8 mouse cellular contexts compared by ENCODE assay signal in the genomic region with DNA sequence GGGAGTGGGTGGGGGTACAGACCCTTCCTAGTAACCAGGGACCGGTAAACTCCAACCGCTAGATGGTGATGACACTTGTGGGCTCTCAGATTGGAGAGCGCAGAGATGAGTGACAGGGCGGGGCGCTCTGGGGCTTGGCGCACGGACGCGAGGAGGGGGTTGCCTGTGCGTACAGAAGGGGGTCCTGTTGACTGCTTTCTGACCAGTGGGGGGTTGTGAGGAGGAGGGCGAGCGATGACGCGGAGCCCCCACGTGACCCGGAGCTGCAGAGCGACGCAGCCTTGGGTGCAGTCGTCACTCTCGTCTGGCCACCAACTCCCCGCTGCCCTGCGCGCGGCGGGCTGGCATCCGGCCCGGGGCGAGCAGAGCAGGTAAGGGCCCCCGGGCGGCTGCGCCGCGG. TPM values are rescaled to one million over a fixed set of nuclear protein-coding genes. Genes with fewer than 3 reads are reported as not detected.
DNase-seq lines count a peak whose midpoint lies in the region; ATAC-seq and TF ChIP-seq lines count a peak whose summit lies in the region.

A gene (plus strand): TSS at position 253 of the 400 bp plus-strand sequence.

- TF ChIP-seq POLR2A in bone marrow, adult 2 months (IDR thresholded peaks at IDR 0.05; ENCODE audit: borderline replicate concordance, control insufficient read depth, low read depth, low read length), result no peak

- no peak for TF ChIP-seq CTCF in bone marrow, adult 2 months (IDR thresholded peaks at IDR 0.05; ENCODE audit: control insufficient read depth, insufficient read depth, low read length)

- no peak within 1 kb of the TSS for H3K27ac ChIP-seq in bone marrow, adult 2 months (ENCODE audit: control insufficient read depth, insufficient read depth, low read depth, low read length, poor library complexity)
- peak within 1 kb of the TSS; percentile 85 for H3K27ac ChIP-seq in embryonic facial prominence, embryonic 15.5 days (replicated peaks)
- H3K27ac ChIP-seq in heart, embryonic 11.5 days (ENCODE audit: low read depth, low read length), result peak within 1 kb of the TSS; percentile 92
- H3K27ac ChIP-seq in limb, embryonic 12.5 days, result peak within 1 kb of the TSS; percentile 90
- H3K27ac ChIP-seq in midbrain, embryonic 13.5 days, result peak within 1 kb of the TSS; percentile 91

- peak; percentile 72 for DNase-seq in CD4-positive, CD25-positive, alpha-beta regulatory T cell, adult 2 months (ENCODE audit: low read depth, low spot score)
- DNase-seq in kidney, adult 9 months, result peak; percentile 5
- DNase-seq in spleen, postnatal 36 days (ENCODE audit: low spot score in 2 of 2), result peak; percentile 9 to 18

- peak within 1 kb of the TSS; percentile 39 for H3K4me2 ChIP-seq in embryonic facial prominence, embryonic 15.5 days (replicated peaks)
- H3K4me2 ChIP-seq in heart, embryonic 11.5 days, result peak within 1 kb of the TSS; percentile 61
- H3K4me2 ChIP-seq in limb, embryonic 12.5 days, result peak within 1 kb of the TSS; percentile 49
- H3K4me2 ChIP-seq in midbrain, embryonic 13.5 days (replicated peaks), result peak within 1 kb of the TSS; percentile 64

- H3K9me3 ChIP-seq in embryonic facial prominence, embryonic 15.5 days (replicated peaks), result no peaks in the 10 kb centered on the region
- no peaks in the 10 kb centered on the region for H3K9me3 ChIP-seq in heart, embryonic 11.5 days (replicated peaks; ENCODE audit: control insufficient read depth, low read length)
- no peaks in the 10 kb centered on the region for H3K9me3 ChIP-seq in limb, embryonic 12.5 days
- no peaks in the 10 kb centered on the region for H3K9me3 ChIP-seq in midbrain, embryonic 13.5 days

- no peaks in the 10 kb centered on the region for H3K4me1 ChIP-seq in bone marrow, adult 2 months (ENCODE audit: control insufficient read depth, insufficient read depth, low read length)
- H3K4me1 ChIP-seq in embryonic facial prominence, embryonic 15.5 days, result no peaks in the 10 kb centered on the region
- no peaks in the 10 kb centered on the region for H3K4me1 ChIP-seq in heart, embryonic 11.5 days (ENCODE audit: control insufficient read depth, insufficient read depth, low read length)
- H3K4me1 ChIP-seq in limb, embryonic 12.5 days (replicated peaks), result 0 out of 2 replicates have a peak, but pooled peaks cover 4% of the 10 kb centered on the region
- peaks cover 31% of the 10 kb centered on the region for H3K4me1 ChIP-seq in midbrain, embryonic 13.5 days (replicated peaks)

- peak; percentile 95 for ATAC-seq in embryonic facial prominence, embryonic 15.5 days (ENCODE audit: insufficient number of reproducible peaks, low FRiP score, low TSS enrichment, low read depth)
- peak; percentile 85 for ATAC-seq in heart, embryonic 11.5 days (replicated peaks; ENCODE audit: insufficient number of reproducible peaks, low FRiP score, low TSS enrichment)
- ATAC-seq in limb, embryonic 12.5 days (ENCODE audit: insufficient number of reproducible peaks, insufficient read depth, low FRiP score, low TSS enrichment, low read depth), result peak; percentile 96
- peak; percentile 98 for ATAC-seq in midbrain, embryonic 13.5 days

- peaks cover 8% of the 10 kb centered on the region for H3K27me3 ChIP-seq in embryonic facial prominence, embryonic 15.5 days
- H3K27me3 ChIP-seq in heart, embryonic 11.5 days (ENCODE audit: control insufficient read depth, insufficient read depth, low read length), result no peaks in the 10 kb centered on the region
- peaks cover 42% of the 10 kb centered on the region for H3K27me3 ChIP-seq in limb, embryonic 12.5 days
- no peaks in the 10 kb centered on the region for H3K27me3 ChIP-seq in midbrain, embryonic 13.5 days

- peak within 1 kb of the TSS; percentile 37 for H3K9ac ChIP-seq in embryonic facial prominence, embryonic 15.5 days
- H3K9ac ChIP-seq in heart, embryonic 11.5 days (ENCODE audit: low read depth, low read length), result peak within 1 kb of the TSS; percentile 78
- H3K9ac ChIP-seq in limb, embryonic 12.5 days (replicated peaks), result peak within 1 kb of the TSS; percentile 77
- H3K9ac ChIP-seq in midbrain, embryonic 13.5 days (replicated peaks), result peak within 1 kb of the TSS; percentile 76

- peaks cover 13% of the 10 kb centered on the region; the same call in 1 of the 2 replicates for H3K36me3 ChIP-seq in embryonic facial prominence, embryonic 15.5 days
- H3K36me3 ChIP-seq in heart, embryonic 11.5 days (ENCODE audit: control insufficient read depth, insufficient read depth, low read length), result peaks cover under 1% of the 10 kb centered on the region; the same call in 1 of the 2 replicates
- H3K36me3 ChIP-seq in limb, embryonic 12.5 days, result peaks cover 27% of the 10 kb centered on the region
- peaks cover 27% of the 10 kb centered on the region for H3K36me3 ChIP-seq in midbrain, embryonic 13.5 days

- 11% methylated on average over 33 of the region's 33 CpGs for WGBS in bone marrow, adult 2 months
- 26% methylated on average over 27 of the region's 33 CpGs for WGBS in embryonic facial prominence, embryonic 15.5 days
- 17% methylated on average over 14 of the region's 33 CpGs for WGBS in heart, embryonic 11.5 days (ENCODE audit: insufficient replicate concordance)
- WGBS in limb, embryonic 12.5 days, result 29% methylated on average over 24 of the region's 33 CpGs
- WGBS in midbrain, embryonic 13.5 days, result 25% methylated on average over 32 of the region's 33 CpGs

- peak within 1 kb of the TSS; percentile 52 for H3K4me3 ChIP-seq in bone marrow, adult 2 months (replicated peaks; ENCODE audit: control insufficient read depth, low read depth, low read length)
- H3K4me3 ChIP-seq in embryonic facial prominence, embryonic 15.5 days (replicated peaks), result peak within 1 kb of the TSS; percentile 55
- H3K4me3 ChIP-seq in heart, embryonic 11.5 days (ENCODE audit: low read depth, low read length), result peak within 1 kb of the TSS; percentile 58
- peak within 1 kb of the TSS; percentile 54 for H3K4me3 ChIP-seq in limb, embryonic 12.5 days (replicated peaks)
- H3K4me3 ChIP-seq in midbrain, embryonic 13.5 days (replicated peaks), result peak within 1 kb of the TSS; percentile 56

RNA-seq across cellular contexts. Expression of the gene that starts here (rescaled TPM):
- polyA plus RNA-seq in bone marrow, adult 2 months (2011; ENCODE audit: insufficient read depth, insufficient read length, low replicate concordance, missing spikeins), result 1.2 and 2.5 TPM in 2 replicates
- polyA plus RNA-seq in embryonic facial prominence, embryonic 15.5 days (2015; fragmentation: Nextera tagmentation; extraction: Ambion mirVana), result 4.5 and 5.1 TPM in 2 replicates
- 4.6 and 5.1 TPM in 2 replicates for polyA plus RNA-seq in heart, embryonic 11.5 days (2014; fragmentation: Nextera tagmentation; extraction: Ambion mirVana)
- polyA plus RNA-seq in limb, embryonic 12.5 days (2016; fragmentation: Nextera tagmentation; extraction: Ambion mirVana), result 7.3 and 7.6 TPM in 2 replicates
- polyA plus RNA-seq in midbrain, embryonic 13.5 days (2015; fragmentation: Nextera tagmentation; extraction: Ambion mirVana), result 8.7 and 9.6 TPM in 2 replicates

Comparison
In these comparisons a context has a peak if more than half of its experiments do, and no peak if none do; other contexts are left out.
1. DNase-seq: peak in every context shown above with its lines; median percentile 72 in CD4-positive, CD25-positive, alpha-beta regulatory T cell, adult 2 months; 14 in spleen, postnatal 36 days; 5 in kidney, adult 9 months.